Mouse (Mus musculus) right cerebral cortex, postnatal 25 days (tissue): ENCODE data around the gene Gm21256.
"Not testable (repeated sequence)": the region's sequence is repeated elsewhere in the genome, so short reads cannot be mapped to it uniquely, and the experiment has no call there.

Source experiments
- DNase-seq: peaks from one replicate; pipeline ENCODE4 v3.0.0; 2022

Gm21256 gene

DNA sequence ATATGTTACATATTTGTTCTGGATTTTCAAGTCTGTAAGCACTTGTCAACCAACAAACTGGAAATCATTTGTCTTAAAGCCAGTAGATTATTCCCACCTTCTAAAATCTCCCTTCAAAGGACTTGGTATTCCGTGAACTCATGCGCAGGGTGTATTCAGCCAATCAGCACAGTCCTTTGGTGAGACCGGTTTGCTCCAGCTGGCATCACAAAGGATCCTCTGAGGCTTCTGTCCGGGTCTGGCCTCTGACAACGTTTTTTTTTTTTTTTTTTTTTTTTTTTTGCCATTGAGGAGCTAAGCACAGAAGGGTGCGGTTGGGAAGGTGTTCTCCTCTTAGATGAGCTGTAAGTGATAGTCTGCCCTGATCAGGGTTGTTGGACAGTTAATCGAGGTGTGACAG lies at the start of gene Gm21256:
TSS of gene Gm21256 (plus strand) at position 301 of the 400 bp plus-strand sequence.
- not testable (repeated sequence) for DNase-seq
